Mouse (Mus musculus): ENCODE measurements around the gene Ntn1. TPM values are rescaled to one million over a fixed set of nuclear protein-coding genes. Genes with fewer than 3 reads are reported as not detected.

Ntn1 gene
- 10.2 and 14.2 TPM in 2 replicates for polyA plus RNA-seq (2016; fragmentation: Nextera tagmentation; extraction: Ambion mirVana)

- H3K4me3 ChIP-seq (replicated peaks), result peak within 1 kb of the TSS; percentile 53
- H3K9ac ChIP-seq (replicated peaks), result peak within 1 kb of the TSS; percentile 60
- H3K9me3 ChIP-seq, result no peaks in the 10 kb centered on the region
- no peaks in the 10 kb centered on the region for H3K36me3 ChIP-seq
- peaks cover 94% of the 10 kb centered on the region for H3K27me3 ChIP-seq
- no peak within 1 kb of the TSS for H3K27ac ChIP-seq
- H3K4me1 ChIP-seq (replicated peaks), result peaks cover 20% of the 10 kb centered on the region
- H3K4me2 ChIP-seq, result peak within 1 kb of the TSS; percentile 94
- WGBS, result 6% methylated on average over 11 of the region's 11 CpGs
- ATAC-seq (ENCODE audit: insufficient number of reproducible peaks, insufficient read depth, low FRiP score, low TSS enrichment, low read depth), result no peak
Observed at GRCm38 (mm10) chr11:68400727-68401219, at the start of gene Ntn1. TSS of gene Ntn1 (minus strand) at chr11:68400823.

- ATAC-seq (ENCODE audit: insufficient number of reproducible peaks, insufficient read depth, low FRiP score, low TSS enrichment, low read depth), result no peak
- no peak overlapping the region for H3K4me3 ChIP-seq (replicated peaks)
- no peak overlapping the region for H3K27ac ChIP-seq
- H3K9ac ChIP-seq (replicated peaks), result no peak overlapping the region
- H3K27me3 ChIP-seq, result 0 out of 2 replicates have a peak, but pooled peaks cover 5% of the 10 kb centered on the region
- no peaks in the 10 kb centered on the region for H3K36me3 ChIP-seq
- H3K4me2 ChIP-seq, result no peak overlapping the region
- peaks cover 9% of the 10 kb centered on the region for H3K4me1 ChIP-seq (replicated peaks)
- no peaks in the 10 kb centered on the region for H3K9me3 ChIP-seq
- 82% methylated on average over 7 of the region's 7 CpGs for WGBS
Observed at GRCm38 (mm10) chr11:68448356-68448755, 47.7 kb upstream of the Ntn1 start.

- 0 out of 2 replicates have a peak, but pooled peaks cover 5% of the 10 kb centered on the region for H3K27me3 ChIP-seq
- no peaks in the 10 kb centered on the region for H3K9me3 ChIP-seq
- no peaks in the 10 kb centered on the region for H3K36me3 ChIP-seq
- no peak overlapping the region for H3K4me2 ChIP-seq
- WGBS, result 93% methylated on average over 2 of the region's 2 CpGs
- ATAC-seq (ENCODE audit: insufficient number of reproducible peaks, insufficient read depth, low FRiP score, low TSS enrichment, low read depth), result no peak
- H3K27ac ChIP-seq, result no peak overlapping the region
- H3K4me3 ChIP-seq (replicated peaks), result no peak overlapping the region
- H3K9ac ChIP-seq (replicated peaks), result no peak overlapping the region
- H3K4me1 ChIP-seq (replicated peaks), result peaks cover 9% of the 10 kb centered on the region
Observed at GRCm38 (mm10) chr11:68447242-68447641, 46.6 kb upstream of the Ntn1 start.

DNA sequence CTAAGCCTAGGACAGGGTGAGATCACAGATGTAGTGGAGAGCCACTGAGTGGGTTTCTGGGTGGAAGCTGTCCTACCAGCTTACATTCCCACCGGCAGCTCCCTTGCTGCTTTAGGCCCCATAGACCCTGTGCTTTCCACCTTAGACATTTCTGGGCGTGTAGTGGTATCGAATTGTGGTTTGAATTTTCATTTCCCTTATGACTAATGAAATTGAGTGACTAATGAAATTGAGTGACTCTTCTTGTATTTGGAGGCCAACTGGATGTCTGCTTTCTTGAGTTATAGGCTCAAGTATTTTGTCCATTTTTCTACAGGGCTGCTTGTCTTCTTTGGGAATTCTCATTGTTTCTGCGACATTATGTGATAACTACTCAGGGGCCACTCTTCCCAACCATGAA, 45.9 kb upstream of the Ntn1 start:
- Histone ChIP-seq H3K9me3 (no peaks in the 10 kb centered on the region), H3K4me1 (replicated peaks) (peaks cover 9% of the 10 kb centered on the region), H3K27me3 (0 out of 2 replicates have a peak, but pooled peaks cover 5% of the 10 kb centered on the region), H3K36me3 (no peaks in the 10 kb centered on the region), H3K9ac (replicated peaks) (no peak overlapping the region), H3K4me2 (no peak overlapping the region), H3K27ac (no peak overlapping the region), H3K4me3 (replicated peaks) (no peak overlapping the region)
- WGBS, result 91% methylated on average over 4 of the region's 4 CpGs
- ATAC-seq (ENCODE audit: insufficient number of reproducible peaks, insufficient read depth, low FRiP score, low TSS enrichment, low read depth), result no peak

- Histone ChIP-seq H3K36me3 (no peaks in the 10 kb centered on the region), H3K27me3 (0 out of 2 replicates have a peak, but pooled peaks cover 5% of the 10 kb centered on the region), H3K4me2 (no peak overlapping the region), H3K4me3 (replicated peaks) (no peak overlapping the region), H3K27ac (no peak overlapping the region), H3K9me3 (no peaks in the 10 kb centered on the region), H3K9ac (replicated peaks) (no peak overlapping the region), H3K4me1 (replicated peaks) (peaks cover 4% of the 10 kb centered on the region)
- 86% methylated on average over 4 of the region's 4 CpGs for WGBS
- no peak for ATAC-seq (ENCODE audit: insufficient number of reproducible peaks, insufficient read depth, low FRiP score, low TSS enrichment, low read depth)
Observed at GRCm38 (mm10) chr11:68445901-68446300, 45.3 kb upstream of the Ntn1 start.

GRCm38 (mm10) chr11:68442983-68443638, 42.5 kb upstream of the Ntn1 start:
- no peak for ATAC-seq (ENCODE audit: insufficient number of reproducible peaks, insufficient read depth, low FRiP score, low TSS enrichment, low read depth)
- Histone ChIP-seq H3K9ac (replicated peaks) (no peak overlapping the region), H3K9me3 (no peaks in the 10 kb centered on the region), H3K27me3 (no peaks in the 10 kb centered on the region), H3K27ac (no peak overlapping the region), H3K4me3 (replicated peaks) (no peak overlapping the region), H3K4me2 (no peak overlapping the region), H3K36me3 (no peaks in the 10 kb centered on the region), H3K4me1 (replicated peaks) (no peaks in the 10 kb centered on the region)
- WGBS, result 81% methylated on average over 12 of the region's 12 CpGs

DNA sequence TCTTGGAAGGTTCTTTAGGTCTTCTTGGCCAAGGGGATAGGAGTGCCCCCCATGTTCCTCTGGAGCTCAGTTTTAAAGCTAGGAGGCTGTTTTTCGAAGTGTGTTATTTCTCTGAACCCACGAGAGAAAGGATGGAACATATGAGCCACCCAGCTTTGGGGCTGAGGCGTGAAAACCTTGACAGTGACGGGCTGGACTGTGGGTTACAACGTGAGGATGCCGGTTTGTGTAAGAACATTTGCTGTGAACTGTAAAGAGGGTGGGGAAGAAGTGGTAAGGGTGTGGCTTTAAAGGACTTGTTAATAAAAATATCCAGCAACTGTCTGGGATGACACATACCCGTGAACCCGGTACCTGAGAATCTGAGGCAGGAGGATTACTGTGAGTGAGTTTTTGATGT, 41.7 kb upstream of the Ntn1 start:
- Histone ChIP-seq H3K9me3 (no peaks in the 10 kb centered on the region), H3K4me1 (replicated peaks) (no peaks in the 10 kb centered on the region), H3K36me3 (no peaks in the 10 kb centered on the region), H3K27me3 (no peaks in the 10 kb centered on the region), H3K9ac (replicated peaks) (no peak overlapping the region), H3K4me2 (no peak overlapping the region), H3K27ac (no peak overlapping the region), H3K4me3 (replicated peaks) (no peak overlapping the region)
- 79% methylated on average over 8 of the region's 8 CpGs for WGBS
- no peak for ATAC-seq (ENCODE audit: insufficient number of reproducible peaks, insufficient read depth, low FRiP score, low TSS enrichment, low read depth)

- H3K9me3 ChIP-seq, result no peaks in the 10 kb centered on the region
- ATAC-seq (ENCODE audit: insufficient number of reproducible peaks, insufficient read depth, low FRiP score, low TSS enrichment, low read depth), result no peak
- H3K27ac ChIP-seq, result no peak overlapping the region
- no peaks in the 10 kb centered on the region for H3K27me3 ChIP-seq
- H3K4me3 ChIP-seq (replicated peaks), result no peak overlapping the region
- H3K9ac ChIP-seq (replicated peaks), result no peak overlapping the region
- H3K4me1 ChIP-seq (replicated peaks), result no peaks in the 10 kb centered on the region
- WGBS, result 69% methylated on average over 5 of the region's 5 CpGs
- no peaks in the 10 kb centered on the region for H3K36me3 ChIP-seq
- no peak overlapping the region for H3K4me2 ChIP-seq
Observed at GRCm38 (mm10) chr11:68440965-68441364, 40.3 kb upstream of the Ntn1 start.

DNA sequence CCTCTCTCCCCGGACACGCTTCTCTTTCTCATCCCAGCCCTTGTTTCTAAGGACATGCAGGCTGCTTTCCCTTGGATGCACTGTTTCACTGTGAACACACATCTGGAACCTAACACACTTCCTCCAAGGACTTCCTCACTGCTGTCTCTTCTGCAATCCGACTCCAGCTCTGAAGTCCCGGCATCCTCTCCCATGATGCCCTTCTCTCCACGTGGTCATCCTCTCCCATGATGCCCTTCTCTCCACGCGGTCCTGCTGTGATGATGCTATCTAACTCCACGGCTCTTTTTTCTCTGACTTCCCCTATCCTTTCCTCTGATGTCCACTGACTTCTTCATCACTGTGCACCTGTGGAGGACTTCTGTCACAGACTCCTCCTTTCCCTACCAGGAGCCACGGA, 39.5 kb upstream of the Ntn1 start:
- 79% methylated on average over 9 of the region's 9 CpGs for WGBS

DNA sequence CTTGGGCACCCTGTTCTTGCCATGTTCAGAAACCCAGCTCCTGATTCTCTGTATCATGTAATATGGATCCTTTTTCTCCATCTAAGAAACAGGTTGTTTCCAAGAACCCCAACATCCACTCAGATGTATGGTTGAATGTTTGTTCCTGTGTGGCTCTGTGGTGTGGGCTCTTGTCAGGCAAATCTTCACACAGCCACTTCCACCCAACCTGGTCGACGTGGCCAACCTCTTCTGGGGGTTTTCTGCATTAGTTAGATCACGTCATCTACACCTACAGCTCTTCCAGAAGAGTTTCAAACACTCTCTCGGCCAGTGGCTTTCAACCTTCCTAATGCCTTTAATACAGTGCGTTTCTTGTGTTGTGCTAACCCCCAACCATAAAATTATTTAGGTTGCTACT, 35.8 kb upstream of the Ntn1 start:
- Histone ChIP-seq H3K4me1 (replicated peaks) (peaks cover 11% of the 10 kb centered on the region; the same call in 1 of the 2 replicates), H3K27ac (no peak overlapping the region), H3K36me3 (no peaks in the 10 kb centered on the region), H3K9me3 (no peaks in the 10 kb centered on the region), H3K9ac (replicated peaks) (no peak overlapping the region), H3K4me2 (no peak overlapping the region), H3K4me3 (replicated peaks) (no peak overlapping the region), H3K27me3 (peaks cover 24% of the 10 kb centered on the region)
- ATAC-seq (ENCODE audit: insufficient number of reproducible peaks, insufficient read depth, low FRiP score, low TSS enrichment, low read depth), result no peak
- 80% methylated on average over 5 of the region's 5 CpGs for WGBS

More for the DNA sequence above, 39.5 kb upstream of the Ntn1 start:
- H3K9me3 ChIP-seq, result no peaks in the 10 kb centered on the region
- no peak overlapping the region for H3K9ac ChIP-seq (replicated peaks)
- no peaks in the 10 kb centered on the region for H3K4me1 ChIP-seq (replicated peaks)
- H3K27me3 ChIP-seq, result no peaks in the 10 kb centered on the region
- no peak for ATAC-seq (ENCODE audit: insufficient number of reproducible peaks, insufficient read depth, low FRiP score, low TSS enrichment, low read depth)
- H3K27ac ChIP-seq, result no peak overlapping the region
- no peaks in the 10 kb centered on the region for H3K36me3 ChIP-seq
- H3K4me2 ChIP-seq, result no peak overlapping the region
- H3K4me3 ChIP-seq (replicated peaks), result no peak overlapping the region

DNA sequence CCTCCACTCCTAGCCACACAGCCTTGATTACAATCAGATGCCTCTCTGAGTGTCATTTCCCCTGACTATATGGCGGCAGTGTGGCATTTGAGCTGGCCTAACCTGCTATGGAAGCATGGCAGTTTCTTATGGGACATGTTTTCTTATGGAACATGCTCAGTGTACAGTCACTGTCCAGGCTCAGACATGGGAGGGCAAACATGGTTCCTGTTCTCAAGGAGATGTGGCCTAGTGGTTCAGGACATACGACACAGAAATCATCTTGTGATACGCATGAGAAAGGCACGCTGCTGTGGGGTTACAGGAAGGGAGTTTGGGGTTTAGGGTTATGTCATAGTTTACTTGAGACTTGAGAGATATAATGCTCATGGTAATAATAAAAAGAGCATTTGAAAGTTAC, 35.0 kb upstream of the Ntn1 start:
- Histone ChIP-seq H3K9ac (replicated peaks) (no peak overlapping the region), H3K27ac (no peak overlapping the region), H3K4me3 (replicated peaks) (no peak overlapping the region), H3K9me3 (no peaks in the 10 kb centered on the region), H3K36me3 (no peaks in the 10 kb centered on the region), H3K27me3 (peaks cover 29% of the 10 kb centered on the region), H3K4me1 (replicated peaks) (peaks cover 16% of the 10 kb centered on the region; the same call in 1 of the 2 replicates), H3K4me2 (no peak overlapping the region)
- no peak for ATAC-seq (ENCODE audit: insufficient number of reproducible peaks, insufficient read depth, low FRiP score, low TSS enrichment, low read depth)
- WGBS, result 92% methylated on average over 4 of the region's 4 CpGs

DNA sequence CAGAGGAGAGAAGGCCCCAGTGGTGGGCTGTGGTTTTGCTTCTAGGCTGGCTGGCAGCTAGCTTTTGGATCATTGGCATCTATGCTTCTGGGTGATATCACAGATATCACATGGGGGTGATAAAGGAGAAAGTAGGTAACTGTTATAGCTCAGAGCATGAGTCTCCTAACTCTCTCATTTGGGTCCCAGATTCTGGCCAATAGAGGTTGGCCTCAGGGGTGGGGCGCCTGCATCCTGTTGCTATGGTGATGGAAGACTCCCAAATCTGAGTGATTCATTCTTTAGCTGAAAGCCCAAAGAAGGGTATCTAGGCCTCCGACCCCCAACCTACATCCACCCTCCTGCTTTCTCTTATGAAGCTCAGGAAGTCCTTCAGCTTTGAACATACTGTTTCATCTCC, 34.1 kb upstream of the Ntn1 start:
- WGBS, result 82% methylated on average over 2 of the region's 2 CpGs
- H3K4me1 ChIP-seq (replicated peaks), result peaks cover 19% of the 10 kb centered on the region; the same call in 1 of the 2 replicates

More for the DNA sequence above, 34.1 kb upstream of the Ntn1 start:
- Histone ChIP-seq H3K27ac (no peak overlapping the region), H3K9me3 (no peaks in the 10 kb centered on the region), H3K4me2 (no peak overlapping the region), H3K4me3 (replicated peaks) (no peak overlapping the region), H3K27me3 (peaks cover 35% of the 10 kb centered on the region), H3K36me3 (no peaks in the 10 kb centered on the region), H3K9ac (replicated peaks) (no peak overlapping the region)
- ATAC-seq (ENCODE audit: insufficient number of reproducible peaks, insufficient read depth, low FRiP score, low TSS enrichment, low read depth), result no peak
